Mouse (Mus musculus) spleen, adult 2 months (tissue): ENCODE data around the gene Gm20388.

Source experiments
- CTCF ChIP-seq: fragments of 200-500 bp; IDR thresholded peaks from 2 replicates; pipeline ENCODE4 v1.5.1; 2011; ENCODE audit warnings: mild to moderate bottlenecking, inconsistent platforms; ENCODE audit not compliant: insufficient read depth, insufficient read length, insufficient replicate concordance; ENCODE audit errors: extremely low read depth
- POLR2A ChIP-seq: fragments of 200-500 bp; IDR thresholded peaks from 2 replicates; pipeline ENCODE4 v1.6.1; 2011; ENCODE audit warnings: low read depth, low read length, inconsistent platforms

GRCm38 (mm10) chr8:121560432-121561100 is 1649.9 kb downstream of the Gm20388 start:
- TF ChIP-seq CTCF = no peak
- TF ChIP-seq POLR2A = no peak
